8 mouse cellular contexts compared by ENCODE assay signal in the genomic region with DNA sequence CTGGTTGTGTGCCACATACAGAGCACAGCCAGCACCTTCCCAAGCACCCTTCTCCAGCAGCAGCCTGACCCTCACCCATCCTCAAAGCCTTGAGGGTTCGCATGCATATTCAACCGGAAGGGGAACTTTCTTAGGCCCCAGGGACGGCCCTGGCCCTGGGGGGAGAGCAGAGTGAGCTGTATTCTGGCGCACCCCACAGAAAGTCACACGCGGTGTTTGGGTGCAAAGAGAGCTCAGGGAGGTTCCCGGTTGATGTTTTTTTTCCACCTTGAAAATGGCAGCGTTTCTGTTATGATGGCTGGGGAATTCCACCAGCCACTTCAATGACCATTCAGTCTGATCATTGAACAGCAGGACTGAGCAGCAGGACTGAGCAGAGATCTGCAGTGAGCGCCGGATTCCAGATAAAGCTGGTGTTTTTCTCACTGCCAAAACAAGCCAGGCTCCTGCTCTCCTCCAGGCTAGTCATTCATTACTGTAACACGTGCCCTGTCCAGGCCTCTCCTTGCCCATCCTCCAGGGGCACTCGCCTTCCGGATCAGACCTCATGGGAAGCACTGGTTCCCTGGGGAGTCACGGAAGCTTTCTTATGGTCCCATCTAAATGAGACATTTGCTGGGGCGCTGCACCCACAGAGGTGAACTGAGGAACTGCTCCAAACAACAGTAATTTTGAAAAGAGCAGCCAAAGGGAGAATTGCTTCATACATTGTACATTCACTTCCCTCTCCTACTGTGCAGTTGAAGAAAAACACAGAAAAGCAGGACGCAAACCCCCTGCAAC. TPM values are rescaled to one million over a fixed set of nuclear protein-coding genes. Genes with fewer than 3 reads are reported as not detected.
DNase-seq lines count a peak whose midpoint lies in the region; ATAC-seq and TF ChIP-seq lines count a peak whose summit lies in the region.

No protein-coding gene starts in this region.

- H3K9ac ChIP-seq in CH12.LX (ENCODE audit: insufficient read depth, low read depth), result peak overlapping the region; percentile 94
- peak overlapping the region; percentile 25; the same call in 1 of the 2 replicates for H3K9ac ChIP-seq in liver, embryonic 15.5 days

- peak; percentile 26 for ATAC-seq in inflammation-experienced regulatory T-cells, adult 6 months
- ATAC-seq in liver, embryonic 15.5 days (ENCODE audit: insufficient read depth), result no peak

- peak overlapping the region; percentile 57 to 92 (median 63) for H3K4me3 ChIP-seq in CH12.LX (replicated peaks in 1 of 3; ENCODE audit: low read depth in 2 of 3, low read length in 2 of 3, poor library complexity in 1 of 3)
- peak overlapping the region; percentile 65 for H3K4me3 ChIP-seq in liver, embryonic 15.5 days (replicated peaks)
- H3K4me3 ChIP-seq in spleen, adult 2 months (ENCODE audit: extremely low read depth, insufficient read depth, insufficient read length), result peak overlapping the region; percentile 73

- peak; percentile 49 for DNase-seq in adrenal gland, postnatal 14 days
- no peak for DNase-seq in adrenal gland, postnatal 25 days
- DNase-seq in CH12.LX (ENCODE audit: extremely low read depth) (peak; percentile 94), adipocyte (ENCODE audit: low spot score) (no peak)
- peak in 1 of 2 experiments; percentile 61 for DNase-seq in spleen, adult 2 months (ENCODE audit: low read depth in 1 of 2, low spot score in 2 of 2)
- DNase-seq in urinary bladder, adult 18-20 months (ENCODE audit: low spot score in 2 of 2), result no peak

- peaks cover 14 to 36% of the 10 kb centered on the region in 2 experiments for H3K36me3 ChIP-seq in CH12.LX (replicated peaks in 1 of 2; ENCODE audit: control insufficient read depth in 1 of 2, insufficient read depth in 1 of 2, low read length in 1 of 2)
- no peaks in the 10 kb centered on the region for H3K36me3 ChIP-seq in liver, embryonic 15.5 days (replicated peaks)
- H3K36me3 ChIP-seq in spleen, adult 2 months (ENCODE audit: control insufficient read depth, insufficient read depth, low read length), result peaks cover 9% of the 10 kb centered on the region

- no peaks in the 10 kb centered on the region for H3K9me3 ChIP-seq in CH12.LX (replicated peaks; ENCODE audit: low read length)
- no peaks in the 10 kb centered on the region for H3K9me3 ChIP-seq in liver, embryonic 15.5 days (replicated peaks)

- peak; percentile 94 for TF ChIP-seq EP300 in CH12.LX (IDR thresholded peaks at IDR 0.05; ENCODE audit: low read length)

- H3K4me2 ChIP-seq in CH12.LX (ENCODE audit: insufficient read depth, low read depth, poor library complexity, severe bottlenecking), result peak overlapping the region; percentile 90
- peak overlapping the region; percentile 84 for H3K4me2 ChIP-seq in liver, embryonic 15.5 days

- peak in 1 of 2 experiments; percentile 56; a peak in 2 of 4 replicates for TF ChIP-seq CTCF in CH12.LX (conservative IDR thresholded peaks at IDR 0.05 in 1 of 2, IDR thresholded peaks at IDR 0.05 in 1 of 2; ENCODE audit: low read depth in 2 of 2, low read length in 2 of 2)
- peak; percentile 2; the same call in 1 of the 2 replicates for TF ChIP-seq CTCF in spleen, adult 2 months (IDR thresholded peaks at IDR 0.05; ENCODE audit: extremely low read depth, insufficient read depth, insufficient read length, insufficient replicate concordance)

- TF ChIP-seq RAD21 in CH12.LX (IDR thresholded peaks at IDR 0.05; ENCODE audit: low read depth, low read length), result peak; percentile 35

- peaks cover 83% of the 10 kb centered on the region for H3K79me2 ChIP-seq in CH12.LX (replicated peaks; ENCODE audit: control insufficient read depth, extremely low read depth, insufficient read depth, poor library complexity, severe bottlenecking)

- WGBS in liver, embryonic 15.5 days (ENCODE audit: insufficient replicate concordance), result 9% methylated on average over 16 of the region's 16 CpGs
- 7% methylated on average over 16 of the region's 16 CpGs for WGBS in spleen, adult 2 months

- dilution Hi-C loops in CH12.LX (cut with MboI; ENCODE audit: extremely low pct_ligation_motif_present, extremely low pct_unique_long_range_greater_than_20kb, low sequenced_read_pairs), result no loop called here

- no peaks in the 10 kb centered on the region for H3K27me3 ChIP-seq in CH12.LX (replicated peaks)
- H3K27me3 ChIP-seq in liver, embryonic 15.5 days, result peaks cover 4% of the 10 kb centered on the region; the same call in 1 of the 2 replicates
- H3K27me3 ChIP-seq in spleen, adult 2 months (ENCODE audit: control insufficient read depth, insufficient read depth, low read length), result no peaks in the 10 kb centered on the region

- H3K4me1 ChIP-seq in CH12.LX (ENCODE audit: control insufficient read depth in 1 of 2, insufficient read depth in 2 of 2), result peaks cover 22 to 57% of the 10 kb centered on the region in 2 experiments
- H3K4me1 ChIP-seq in liver, embryonic 15.5 days (replicated peaks), result peaks cover 46% of the 10 kb centered on the region
- H3K4me1 ChIP-seq in spleen, adult 2 months (ENCODE audit: control insufficient read depth, insufficient read depth, insufficient read length), result peaks cover 18% of the 10 kb centered on the region; the same call in 1 of the 2 replicates

- peak; percentile 71 for TF ChIP-seq POLR2A in CH12.LX (IDR thresholded peaks at IDR 0.05; ENCODE audit: low read depth, low read length)
- no peak for TF ChIP-seq POLR2A in spleen, adult 2 months (IDR thresholded peaks at IDR 0.05; ENCODE audit: low read depth, low read length)

- peak overlapping the region; percentile 97 for H3K27ac ChIP-seq in CH12.LX (ENCODE audit: insufficient read depth, low read depth)
- H3K27ac ChIP-seq in liver, embryonic 15.5 days (replicated peaks), result peak overlapping the region; percentile 55
- H3K27ac ChIP-seq in spleen, adult 2 months (ENCODE audit: insufficient read depth, low read length), result peak overlapping the region; percentile 92

- in situ Hi-C loops in CH12.LX (cut with MboI; ENCODE audit: low pct_ligation_motif_present, low pct_unique_long_range_greater_than_20kb, low sequenced_read_pairs), result loop anchor here (5.0 kb wide), 1 partner anchor 39 kb away; no protein-coding TSS in a partner anchor

TF ChIP-seq in CH12.LX, 34 proteins besides CTCF, POLR2A, EP300 and RAD21 (continues in another document):
- TF ChIP-seq ZC3H11A (IDR thresholded peaks at IDR 0.05; ENCODE audit: low read depth, low read length) (no peak), MAX (IDR thresholded peaks at IDR 0.05; ENCODE audit: low read length) (peak; percentile 84), BHLHE40 (IDR thresholded peaks at IDR 0.05; ENCODE audit: low read depth, low read length) (peak; percentile 90), USF1 (IDR thresholded peaks at IDR 0.05; ENCODE audit: low read depth, low read length) (no peak), SIN3A (IDR thresholded peaks at IDR 0.05; ENCODE audit: low read length) (peak; percentile 95), MYC (IDR thresholded peaks at IDR 0.05; ENCODE audit: low read depth, low read length) (peak; percentile 91; the same call in 1 of the 2 replicates), PAX5 (IDR thresholded peaks at IDR 0.05; ENCODE audit: low read length) (no peak), MAZ (IDR thresholded peaks at IDR 0.05; ENCODE audit: low read depth, low read length) (peak; percentile 96), ZKSCAN1 (IDR thresholded peaks at IDR 0.05; ENCODE audit: borderline replicate concordance, low read depth, low read length) (no peak), HCFC1 (IDR thresholded peaks at IDR 0.05; ENCODE audit: low read depth, low read length) (peak; percentile 58), TBP (conservative IDR thresholded peaks at IDR 0.05; ENCODE audit: low read depth, low read length) (peak; percentile 3; the same call in 1 of the 2 replicates), UBTF (IDR thresholded peaks at IDR 0.05; ENCODE audit: low read depth, low read length) (no peak), E2F4 (IDR thresholded peaks at IDR 0.05; ENCODE audit: insufficient replicate concordance, low read depth, low read length) (no peak), MEF2A (IDR thresholded peaks at IDR 0.05; ENCODE audit: borderline replicate concordance, low read depth, low read length) (peak; percentile 91), JUN (IDR thresholded peaks at IDR 0.05; ENCODE audit: insufficient read depth, low read depth, low read length) (peak; percentile 80), ZMIZ1 (IDR thresholded peaks at IDR 0.05; ENCODE audit: low read depth, low read length) (peak; percentile 86), NELFE (IDR thresholded peaks at IDR 0.05; ENCODE audit: low read depth, low read length) (peak; percentile 42), TCF12 (IDR thresholded peaks at IDR 0.05; ENCODE audit: low read depth, low read length) (peak; percentile 95), JUND (conservative IDR thresholded peaks at IDR 0.05; ENCODE audit: low read depth, low read length) (peak; percentile 77), CHD2 (IDR thresholded peaks at IDR 0.05; ENCODE audit: low read length) (peak; percentile 91), MXI1 (IDR thresholded peaks at IDR 0.05; ENCODE audit: low read depth, low read length) (peak; percentile 79), CHD1 (IDR thresholded peaks at IDR 0.05; ENCODE audit: low read depth, low read length) (0 out of 2 replicates have a peak, but pooled peaks have one; percentile 6), SMC3 (IDR thresholded peaks at IDR 0.05; ENCODE audit: low read depth, low read length) (peak; percentile 28), NRF1 (IDR thresholded peaks at IDR 0.05; ENCODE audit: low read depth, low read length) (peak; percentile 39; the same call in 1 of the 2 replicates)

RNA-seq across cellular contexts. Expression of gene Pik3cd, which starts 6.0 kb away (rescaled TPM):
- total RNA-seq in adrenal gland, postnatal 14 days (2021), result 4.4 and 19.1 TPM in 2 replicates
- total RNA-seq in adrenal gland, postnatal 25 days (2021), result 2.0 and 4.4 TPM in 2 replicates
- total RNA-seq in CH12.LX (2012; rRNA removed), result 84.0 and 95.0 TPM in 2 replicates
- 57.0 and 60.3 TPM in 2 replicates for total RNA-seq in CH12.LX (2014; rRNA removed)
- 62.4 and 72.1 TPM in 2 replicates for polyA plus RNA-seq in CH12.LX (2012; ENCODE audit: insufficient read length, low read depth)
- polyA plus RNA-seq in inflammation-experienced regulatory T-cells, adult 6 months (2017; shearing (Covaris generic)), result 100 to 1,000 TPM; 108 to 124 (median 115) TPM
- polyA plus RNA-seq in liver, embryonic 15.5 days (2015; fragmentation: Nextera tagmentation; extraction: Ambion mirVana), result 7.2 and 7.3 TPM in 2 replicates
- polyA plus RNA-seq in spleen, adult 2 months (2012; rRNA removed), result 104 and 124 TPM in 2 replicates

RNA-seq across cellular contexts. Expression of gene Tmem201, which starts 41.5 kb away (rescaled TPM):
- 32.1 and 36.3 TPM in 2 replicates for total RNA-seq in adrenal gland, postnatal 14 days (2021)
- total RNA-seq in adrenal gland, postnatal 25 days (2021), result 34.1 and 36.1 TPM in 2 replicates
- 16.2 and 18.0 TPM in 2 replicates for total RNA-seq in CH12.LX (2012; rRNA removed)
- total RNA-seq in CH12.LX (2014; rRNA removed), result 6.4 and 6.5 TPM in 2 replicates
- polyA plus RNA-seq in CH12.LX (2012; ENCODE audit: insufficient read length, low read depth), result 23.7 and 29.2 TPM in 2 replicates
- polyA plus RNA-seq in inflammation-experienced regulatory T-cells, adult 6 months (2017; shearing (Covaris generic)), result 1 to 10 TPM; 4.6 to 8.9 (median 6.0) TPM
- 6.6 and 6.8 TPM in 2 replicates for polyA plus RNA-seq in liver, embryonic 15.5 days (2015; fragmentation: Nextera tagmentation; extraction: Ambion mirVana)
- 24.3 and 30.7 TPM in 2 replicates for polyA plus RNA-seq in spleen, adult 2 months (2012; rRNA removed)

Comparison
In these comparisons a context has a peak if more than half of its experiments do, and no peak if none do; other contexts are left out.
1. DNase-seq: peak in adrenal gland, postnatal 14 days (single experiment) and CH12.LX (single experiment); none in adrenal gland, postnatal 25 days (single experiment), adipocyte (single experiment) and urinary bladder, adult 18-20 months (0 of 2).
2. Peak in every context shown above with its lines, with median percentiles within 50 percentile points of each other: H3K27ac ChIP-seq and H3K4me3 ChIP-seq.